Mouse (Mus musculus) left cerebral cortex, adult 2 months (tissue): ENCODE results near the gene Pip4k2b. TPM values are rescaled to one million over a fixed set of nuclear protein-coding genes. Genes with fewer than 3 reads are reported as not detected.

Experiments
- DNase-seq, 2 experiments: peaks; one replicate each; pipeline ENCODE4 v3.0.0; 2021 to 2022; ENCODE audit warnings: low spot score in 2 of 2, mixed read lengths in 1 of 2; ENCODE audit errors: extremely low spot score in 1 of 2
- H3K27ac ChIP-seq: fragments of 200-600 bp; 2 replicates; pipeline ENCODE4 v1.8.1; 2022
- H3K4me3 ChIP-seq: fragments of 200-600 bp; 2 replicates; pipeline ENCODE4 v1.8.1; 2022
- CTCF ChIP-seq: fragments of 200-600 bp; IDR thresholded peaks from 2 replicates; pipeline ENCODE4 v1.8.1; 2022; ENCODE audit warnings: antibody characterized with exemption, mild to moderate bottlenecking, moderate library complexity
- intact Hi-C: fragments of 180-260 bp; cut with DNase I; formaldehyde crosslinking; loops from one replicate; pipeline ENCODE4 v1.15.1; 2025
- total RNA-seq, 2 experiments: library from RNA; stranded (reverse); gene quantifications; 2 replicates each; pipeline ENCODE4 v1.2.3; 2021

Gene Pip4k2b
- total RNA-seq, 2 experiments from 2014 or later = 114 to 117 TPM

GRCm38 (mm10) chr11:97776497-97777128, 32.1 kb upstream of the Pip4k2b start:
- intact Hi-C loops = no loop called here
- no peak overlapping the region for H3K27ac ChIP-seq
- no peak for DNase-seq

GRCm38 (mm10) chr11:97775808-97776496, 31.4 kb upstream of the Pip4k2b start, which contains the start of gene 1700001P01Rik:
1700001P01Rik (minus strand) TSS chr11:97775918.
- DNase-seq = no peak
- no peak within 1 kb of the TSS for H3K4me3 ChIP-seq
- intact Hi-C loops = no loop called here
- H3K27ac ChIP-seq = no peak within 1 kb of the TSS
- no peak for TF ChIP-seq CTCF

More at GRCm38 (mm10) chr11:97776497-97777128, 32.1 kb upstream of the Pip4k2b start:
- TF ChIP-seq CTCF = no peak
- no peak overlapping the region for H3K4me3 ChIP-seq

GRCm38 (mm10) chr11:97775186-97775585, 30.7 kb upstream of the Pip4k2b start:
- intact Hi-C loops = no loop called here
- no peak for DNase-seq
- TF ChIP-seq CTCF = no peak

GRCm38 (mm10) chr11:97771410-97771809, 26.9 kb upstream of the Pip4k2b start:
- no peak for TF ChIP-seq CTCF
- no peak for DNase-seq
- intact Hi-C loops = no loop called here
- no peak overlapping the region for H3K27ac ChIP-seq
- H3K4me3 ChIP-seq = no peak overlapping the region

More at GRCm38 (mm10) chr11:97775186-97775585, 30.7 kb upstream of the Pip4k2b start:
- H3K27ac ChIP-seq = no peak overlapping the region
- no peak overlapping the region for H3K4me3 ChIP-seq

GRCm38 (mm10) chr11:97769704-97770103, 25.2 kb upstream of the Pip4k2b start:
- TF ChIP-seq CTCF = no peak
- no peak overlapping the region for H3K27ac ChIP-seq
- no peak overlapping the region for H3K4me3 ChIP-seq
- no peak for DNase-seq
- intact Hi-C loops = no loop called here

- peak within 1 kb of the TSS; percentile 90 for H3K27ac ChIP-seq
- TF ChIP-seq CTCF = no peak
- H3K4me3 ChIP-seq = peak within 1 kb of the TSS; percentile 85
- DNase-seq = peak; percentile 94 to 97
- intact Hi-C loops = loop anchor here (1.0 kb wide), 1 partner anchor 16 kb away; the partner anchor contains the start of gene Rpl23
Observed at GRCm38 (mm10) chr11:97766154-97766881, 21.8 kb upstream of the Pip4k2b start, which contains the start of gene Cwc25. Cwc25 (minus strand) TSS chr11:97766556.

- H3K4me3 ChIP-seq = no peak overlapping the region
- peak; percentile 28 for TF ChIP-seq CTCF
- no peak for DNase-seq
- intact Hi-C loops = no loop called here
- no peak overlapping the region for H3K27ac ChIP-seq
Observed at GRCm38 (mm10) chr11:97761638-97762037, 17.1 kb upstream of the Pip4k2b start.

GRCm38 (mm10) chr11:97758942-97759341, 14.4 kb upstream of the Pip4k2b start:
- H3K4me3 ChIP-seq = no peak overlapping the region
- TF ChIP-seq CTCF = no peak
- DNase-seq = no peak
- H3K27ac ChIP-seq = no peak overlapping the region
- intact Hi-C loops = no loop called here

- H3K4me3 ChIP-seq = no peak overlapping the region
- DNase-seq = no peak
- H3K27ac ChIP-seq = no peak overlapping the region
- TF ChIP-seq CTCF = no peak
- intact Hi-C loops = no loop called here
Observed at GRCm38 (mm10) chr11:97758125-97758524, 13.6 kb upstream of the Pip4k2b start.

- intact Hi-C loops = loop anchor here (1.0 kb wide), 1 partner anchor 38 kb away; no protein-coding TSS in a partner anchor
- peak; percentile 31 to 53 for DNase-seq
- Histone ChIP-seq H3K27ac (peak overlapping the region; percentile 83), H3K4me3 (no peak overlapping the region)
- no peak for TF ChIP-seq CTCF
Observed at GRCm38 (mm10) chr11:97753277-97753676, 8.8 kb upstream of the Pip4k2b start.

GRCm38 (mm10) chr11:97748496-97748895, 4.0 kb upstream of the Pip4k2b start:
- no peak overlapping the region for H3K27ac ChIP-seq
- no peak for TF ChIP-seq CTCF
- no peak overlapping the region for H3K4me3 ChIP-seq
- DNase-seq = no peak
- intact Hi-C loops = no loop called here

- Histone ChIP-seq H3K4me3 (no peak overlapping the region), H3K27ac (no peak overlapping the region)
- DNase-seq = no peak
- intact Hi-C loops = no loop called here
- TF ChIP-seq CTCF = no peak
Observed at GRCm38 (mm10) chr11:97747773-97748172, 3.3 kb upstream of the Pip4k2b start.
